In genomic region chr13:101233843-101234281, GRCm38 (mm10) we compare ENCODE assay signal across 8 mouse cellular contexts.
DNase-seq lines count a peak whose midpoint lies in the region; ATAC-seq lines count a peak whose summit lies in the region.

No protein-coding gene starts in this region.

- H3K4me3 ChIP-seq in heart, embryonic 13.5 days: no peak overlapping the region
- no peak overlapping the region for H3K4me3 ChIP-seq in stomach, embryonic 15.5 days (replicated peaks)

- no peaks in the 10 kb centered on the region for H3K36me3 ChIP-seq in heart, embryonic 13.5 days
- no peaks in the 10 kb centered on the region for H3K36me3 ChIP-seq in stomach, embryonic 15.5 days

- H3K9ac ChIP-seq in heart, embryonic 13.5 days: 0 out of 2 replicates have a peak overlapping the region, but pooled peaks have one; percentile 44
- no peak overlapping the region for H3K9ac ChIP-seq in stomach, embryonic 15.5 days

- no peaks in the 10 kb centered on the region for H3K9me3 ChIP-seq in heart, embryonic 13.5 days
- no peaks in the 10 kb centered on the region for H3K9me3 ChIP-seq in stomach, embryonic 15.5 days

- peak; percentile 31 for DNase-seq in adrenal gland, postnatal 14 days
- no peak for DNase-seq in adrenal gland, postnatal 4 days (ENCODE audit: low spot score in 2 of 2)
- peak; percentile 95 for DNase-seq in cerebellum, adult 9-10 months
- DNase-seq in kidney, postnatal 10 days: peak; percentile 21
- no peak for DNase-seq in gastrocnemius, postnatal 25 days
- no peak for DNase-seq in ovary, adult 18-20 months (ENCODE audit: low spot score)

- H3K4me1 ChIP-seq in heart, embryonic 13.5 days: peaks cover 23% of the 10 kb centered on the region
- H3K4me1 ChIP-seq in stomach, embryonic 15.5 days: no peaks in the 10 kb centered on the region

- peak overlapping the region; percentile 50 for H3K4me2 ChIP-seq in heart, embryonic 13.5 days
- no peak overlapping the region for H3K4me2 ChIP-seq in stomach, embryonic 15.5 days

- peak overlapping the region; percentile 79 for H3K27ac ChIP-seq in heart, embryonic 13.5 days (replicated peaks)
- H3K27ac ChIP-seq in stomach, embryonic 15.5 days: no peak overlapping the region

- WGBS in heart, embryonic 13.5 days: 26% methylated on average over 5 of the region's 5 CpGs
- 30% methylated on average over 5 of the region's 5 CpGs for WGBS in stomach, embryonic 15.5 days

- ATAC-seq in heart, embryonic 13.5 days (ENCODE audit: extremely low read depth, insufficient number of reproducible peaks, low FRiP score, low TSS enrichment): no peak
- ATAC-seq in stomach, embryonic 15.5 days (ENCODE audit: insufficient read depth, low FRiP score, low read depth): 0 out of 2 replicates have a peak, but pooled peaks have one; percentile 35

- no peaks in the 10 kb centered on the region for H3K27me3 ChIP-seq in heart, embryonic 13.5 days (replicated peaks)
- H3K27me3 ChIP-seq in stomach, embryonic 15.5 days (replicated peaks): no peaks in the 10 kb centered on the region

Comparison
In these comparisons a context has a peak if more than half of its experiments do, and no peak if none do; other contexts are left out.
1. DNase-seq: peak in adrenal gland, postnatal 14 days (single experiment), cerebellum, adult 9-10 months (single experiment) and kidney, postnatal 10 days (single experiment); none in adrenal gland, postnatal 4 days (0 of 2), gastrocnemius, postnatal 25 days (single experiment) and ovary, adult 18-20 months (single experiment).